Mouse (Mus musculus) gonadal fat pad, adult 2 months (tissue): ENCODE results near the gene Cit. TPM values are rescaled to one million over a fixed set of nuclear protein-coding genes. Genes with fewer than 3 reads are reported as not detected.

ENCODE experiments used
- DNase-seq: peaks from one replicate; pipeline ENCODE4 v3.0.0-alpha.2; 2012; ENCODE audit warnings: low read depth
- polyA plus RNA-seq: library from polyadenylated mRNA; depleted of rRNA; stranded (reverse); fragments of >200 nt; gene quantifications from 2 replicates; pipeline ENCODE4 v1.2.3, GENCODE M21; 2012

Gene Cit
- polyA plus RNA-seq, 1 experiment, result 2.9 TPM

DNA sequence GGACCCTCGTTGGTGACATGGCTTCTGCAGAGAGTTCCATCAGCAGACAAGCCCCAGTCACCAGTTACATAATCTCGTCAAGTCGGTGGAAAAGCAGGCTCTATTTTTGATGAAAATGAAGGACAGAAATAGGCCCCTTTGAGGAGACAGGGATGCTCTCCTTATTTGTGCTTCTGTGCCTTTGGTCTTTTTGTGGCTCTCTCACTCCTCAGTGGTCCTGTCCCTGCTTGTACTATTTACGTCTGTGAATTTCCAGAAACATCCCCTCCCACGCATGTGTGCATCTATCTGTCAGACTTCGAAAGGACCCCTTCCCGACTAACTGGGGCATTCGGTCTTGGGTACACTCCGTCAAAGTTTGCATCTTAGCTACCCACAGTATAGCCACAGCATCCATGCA lies 116.7 kb downstream of the Cit start:
- DNase-seq, result no peak

DNA sequence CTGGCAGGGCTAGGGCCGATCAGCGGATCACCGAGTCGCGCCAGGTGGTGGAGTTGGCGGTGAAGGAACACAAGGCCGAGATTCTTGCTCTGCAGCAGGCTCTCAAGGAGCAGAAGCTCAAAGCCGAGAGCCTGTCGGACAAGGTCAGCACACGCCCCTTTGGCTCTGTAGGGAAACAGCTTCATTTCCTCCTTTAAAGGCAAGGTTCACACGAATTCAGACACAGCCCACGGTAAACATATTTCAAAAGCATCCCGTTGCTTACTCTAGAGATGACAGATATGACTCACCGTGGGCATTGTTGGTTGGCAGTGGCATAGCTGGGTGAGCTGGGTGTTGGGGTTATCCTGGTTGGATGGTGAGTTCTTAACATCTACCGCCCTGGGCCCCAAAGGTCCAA lies 126.2 kb downstream of the Cit start:
- DNase-seq, result peak; percentile 28

DNA sequence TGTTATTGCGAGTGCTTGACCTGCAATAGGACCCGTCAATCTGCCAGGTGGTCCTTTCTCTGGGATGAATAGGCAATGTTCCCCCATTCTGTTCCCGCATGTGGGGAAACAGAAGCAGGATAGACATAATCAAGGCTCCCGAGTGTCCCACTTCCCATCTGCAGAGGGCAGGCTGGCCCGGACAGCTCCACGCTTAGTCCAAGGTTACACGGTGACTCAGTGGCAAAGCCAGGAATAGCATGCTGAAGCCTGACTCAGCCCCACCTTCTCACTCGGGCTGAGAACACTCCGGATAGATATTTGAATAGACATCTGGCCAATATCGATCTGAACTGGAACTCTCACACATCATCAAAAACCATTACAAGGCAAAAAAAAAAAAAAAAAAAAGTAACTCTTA lies 130.6 kb downstream of the Cit start:
- no peak for DNase-seq

DNA sequence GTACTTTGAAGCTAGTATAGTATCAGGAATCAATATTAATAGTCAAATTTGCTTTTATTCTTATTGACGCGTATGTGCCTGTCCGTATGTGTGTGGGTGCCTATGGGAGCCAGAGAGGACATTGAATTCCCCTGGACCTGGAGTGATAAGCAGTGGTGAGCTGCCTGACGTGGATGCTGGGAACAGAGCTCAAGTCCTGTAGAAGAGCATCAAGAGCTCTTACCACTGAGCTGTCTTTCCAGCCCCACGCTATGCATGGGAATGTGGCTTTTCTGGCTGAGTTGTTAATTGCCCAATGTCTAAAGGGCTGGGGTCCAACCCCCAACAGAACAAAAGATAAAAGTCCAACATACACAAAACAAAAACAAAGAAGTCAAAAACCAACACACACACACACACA lies 131.4 kb downstream of the Cit start:
- no peak for DNase-seq

DNA sequence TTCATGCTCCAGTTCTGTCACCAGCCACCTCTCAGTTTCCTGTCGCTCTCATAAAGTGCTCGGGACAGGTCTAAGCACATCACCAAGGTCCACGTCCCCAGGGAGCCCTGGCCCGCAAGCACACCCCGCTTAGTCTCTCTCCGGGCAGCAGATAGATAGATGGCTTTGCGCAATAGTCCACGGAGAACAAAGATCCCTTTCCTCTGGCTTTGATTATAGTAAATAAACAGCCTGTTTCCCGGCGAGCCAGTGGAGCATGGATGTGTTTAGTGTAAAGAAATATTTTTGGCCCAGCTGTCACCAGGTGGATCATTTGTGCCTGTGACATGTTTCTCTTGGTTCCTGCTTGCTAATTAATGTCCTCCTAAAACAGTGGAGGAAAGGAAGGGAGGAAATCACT lies 132.2 kb downstream of the Cit start:
- no peak for DNase-seq

GRCm38 (mm10) chr5:115977757-115978156 lies 132.7 kb downstream of the Cit start:
- DNase-seq, result no peak

DNA sequence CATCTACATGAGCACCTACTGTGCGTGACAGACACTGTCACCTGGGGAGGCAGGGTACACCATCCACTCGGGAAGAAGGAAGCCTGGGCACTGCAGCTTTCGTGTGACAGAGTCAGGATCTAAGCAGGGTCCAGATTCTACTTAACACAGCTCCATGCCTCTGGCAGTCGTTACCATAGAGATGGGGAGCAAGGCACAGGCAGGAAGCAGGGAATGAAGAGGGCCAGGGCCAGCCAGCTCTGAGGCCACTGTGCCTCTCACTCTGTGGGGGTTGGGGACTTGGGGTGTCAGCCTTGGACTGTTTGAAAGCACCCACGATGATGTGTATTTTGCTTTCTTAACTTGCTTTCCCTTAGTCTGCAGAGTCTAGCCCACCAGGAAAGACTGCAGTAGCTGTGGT lies 133.2 kb downstream of the Cit start:
- no peak for DNase-seq

- no peak for DNase-seq
Measured at GRCm38 (mm10) chr5:115979134-115979696, 134.1 kb downstream of the Cit start.

- DNase-seq, result no peak
Measured at GRCm38 (mm10) chr5:115980537-115980936, 135.5 kb downstream of the Cit start.

GRCm38 (mm10) chr5:115982671-115983373 lies 137.7 kb downstream of the Cit start:
- DNase-seq, result no peak

DNA sequence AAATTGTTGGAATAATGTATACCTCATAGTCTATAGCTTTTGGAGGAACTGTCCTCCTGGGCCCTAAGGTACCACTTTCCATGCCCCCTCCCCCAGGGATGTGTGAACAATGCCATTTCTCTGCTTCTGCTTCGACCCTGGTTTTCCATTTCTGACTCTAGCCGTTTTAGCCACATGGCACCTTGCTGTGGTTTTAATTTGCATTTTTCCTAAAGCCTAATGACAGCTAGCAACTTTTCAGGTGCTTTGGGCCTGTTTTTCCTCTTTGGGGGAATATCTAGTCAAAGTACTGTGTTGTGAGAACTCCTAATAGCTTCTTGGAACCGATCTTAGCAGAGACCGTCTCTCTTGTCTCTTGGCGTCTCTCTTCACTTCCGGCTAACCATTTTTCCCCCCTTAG lies 139.3 kb downstream of the Cit start:
- DNase-seq, result no peak

DNA sequence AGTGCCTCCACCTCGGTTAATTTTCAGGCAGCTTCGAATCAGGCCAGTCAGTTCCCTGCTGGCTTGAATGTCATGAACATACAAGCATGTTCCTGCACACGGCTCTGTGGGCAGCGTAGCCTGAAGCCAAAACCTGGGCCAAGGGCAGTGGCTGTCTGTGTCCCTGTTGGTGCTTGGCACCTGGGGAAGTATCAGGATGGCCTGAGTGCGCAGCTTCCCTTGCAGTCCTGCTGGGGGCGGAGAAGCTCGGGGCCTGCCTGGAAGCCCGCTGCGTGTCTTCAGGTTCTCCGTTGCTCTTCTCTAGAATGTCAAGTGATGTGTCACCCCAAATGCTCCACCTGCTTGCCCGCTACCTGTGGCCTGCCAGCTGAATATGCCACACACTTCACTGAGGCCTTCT lies 140.0 kb downstream of the Cit start:
- no peak for DNase-seq

GRCm38 (mm10) chr5:115987284-115987683 lies 142.2 kb downstream of the Cit start:
- DNase-seq, result no peak

DNA sequence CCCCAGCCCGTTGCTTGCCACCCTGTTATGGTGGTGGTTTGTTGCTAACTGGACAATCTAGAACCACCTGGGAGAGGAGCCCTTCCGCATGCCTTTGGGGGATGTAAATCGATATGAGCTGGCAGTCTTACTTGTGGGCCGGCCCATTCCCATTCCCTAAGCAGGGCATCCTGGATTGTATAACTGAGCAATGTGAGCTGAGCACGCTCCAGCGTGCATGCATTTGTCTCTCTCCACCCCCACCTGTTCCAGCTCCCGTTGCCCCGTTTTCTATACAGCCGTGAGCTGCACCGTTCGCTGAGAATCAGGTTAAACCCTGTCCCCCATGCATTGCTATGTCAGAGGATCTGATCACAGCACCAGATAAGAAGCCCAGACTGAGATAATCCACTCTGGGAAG lies 146.6 kb downstream of the Cit start:
- no peak for DNase-seq

DNA sequence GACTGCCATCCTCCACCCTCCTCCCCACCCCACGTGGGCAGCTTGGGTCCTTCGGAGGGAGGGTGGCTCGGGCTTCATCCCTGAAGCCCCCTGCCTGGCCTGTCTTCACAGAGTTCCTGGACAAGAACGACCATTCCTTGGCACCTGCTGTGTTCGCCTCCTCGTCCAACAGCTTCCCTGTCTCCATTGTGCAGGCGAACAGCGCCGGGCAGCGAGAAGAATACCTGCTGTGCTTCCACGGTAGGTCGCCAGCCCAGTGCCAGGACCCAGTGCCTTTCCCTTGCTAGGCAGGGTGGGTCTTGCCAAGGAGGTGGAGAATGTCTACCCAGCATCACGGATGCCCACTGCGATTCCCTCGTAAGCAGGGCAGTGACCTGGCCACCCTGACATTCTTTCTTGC lies 149.0 kb downstream of the Cit start:
- DNase-seq, result no peak

DNA sequence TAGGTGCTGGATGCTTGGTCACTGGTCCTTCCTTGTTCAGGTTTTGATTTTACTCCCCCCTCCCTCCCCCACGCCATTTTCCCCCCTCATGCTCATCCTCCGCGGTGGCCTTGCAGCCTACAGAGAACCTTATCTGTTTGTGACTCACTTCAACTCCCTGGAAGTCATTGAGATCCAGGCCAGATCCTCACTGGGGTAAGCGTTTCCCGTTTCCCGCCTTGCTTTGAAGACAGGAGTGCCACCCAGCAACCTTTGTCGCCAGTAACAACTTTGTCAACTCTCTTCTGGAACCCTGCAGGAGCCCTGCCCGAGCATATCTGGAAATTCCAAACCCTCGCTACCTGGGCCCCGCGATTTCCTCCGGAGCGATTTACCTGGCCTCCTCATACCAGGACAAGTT lies 152.3 kb downstream of the Cit start:
- DNase-seq, result no peak

GRCm38 (mm10) chr5:116003154-116003553 lies 158.1 kb downstream of the Cit start:
- DNase-seq, result no peak

DNA sequence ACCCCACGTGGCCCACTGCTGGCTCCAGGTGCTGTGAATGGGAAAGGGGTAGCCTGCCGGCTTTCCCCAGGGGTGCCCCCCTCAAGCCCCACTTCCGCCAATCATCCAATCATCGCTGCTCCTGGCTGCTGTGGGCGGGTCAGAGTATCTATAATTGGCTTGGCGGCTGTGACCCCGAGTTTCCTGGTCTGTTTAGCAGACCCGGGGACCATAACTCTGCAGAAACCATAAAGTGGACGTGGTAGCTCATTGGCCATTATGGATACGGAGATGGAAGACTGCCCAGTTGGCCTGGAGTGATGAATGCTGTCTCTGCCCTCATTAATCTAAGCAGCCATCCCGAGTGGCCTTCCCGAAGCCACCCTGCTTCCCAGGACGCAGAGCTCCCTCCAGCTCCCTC lies 158.7 kb downstream of the Cit start:
- DNase-seq, result no peak

DNA sequence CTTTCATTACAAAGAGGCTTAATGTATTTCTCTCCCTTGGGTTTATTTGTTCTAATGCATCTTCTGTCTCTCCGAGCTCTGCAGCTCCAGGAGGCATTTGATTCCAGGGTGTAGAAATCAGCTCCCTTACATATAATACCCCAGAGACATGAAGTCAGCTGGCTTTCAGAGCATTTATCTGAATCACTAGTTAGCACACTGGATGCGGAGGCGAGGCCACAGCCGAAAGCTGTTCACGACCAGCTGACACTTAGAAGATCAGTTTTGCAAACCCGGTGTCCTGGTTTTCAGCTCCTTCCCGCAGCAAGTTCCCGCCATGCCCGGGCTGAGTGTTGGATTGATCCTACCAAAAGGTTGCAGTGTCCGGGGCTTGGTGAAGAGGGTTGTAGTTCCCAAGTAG lies 159.2 kb downstream of the Cit start:
- no peak for DNase-seq

DNA sequence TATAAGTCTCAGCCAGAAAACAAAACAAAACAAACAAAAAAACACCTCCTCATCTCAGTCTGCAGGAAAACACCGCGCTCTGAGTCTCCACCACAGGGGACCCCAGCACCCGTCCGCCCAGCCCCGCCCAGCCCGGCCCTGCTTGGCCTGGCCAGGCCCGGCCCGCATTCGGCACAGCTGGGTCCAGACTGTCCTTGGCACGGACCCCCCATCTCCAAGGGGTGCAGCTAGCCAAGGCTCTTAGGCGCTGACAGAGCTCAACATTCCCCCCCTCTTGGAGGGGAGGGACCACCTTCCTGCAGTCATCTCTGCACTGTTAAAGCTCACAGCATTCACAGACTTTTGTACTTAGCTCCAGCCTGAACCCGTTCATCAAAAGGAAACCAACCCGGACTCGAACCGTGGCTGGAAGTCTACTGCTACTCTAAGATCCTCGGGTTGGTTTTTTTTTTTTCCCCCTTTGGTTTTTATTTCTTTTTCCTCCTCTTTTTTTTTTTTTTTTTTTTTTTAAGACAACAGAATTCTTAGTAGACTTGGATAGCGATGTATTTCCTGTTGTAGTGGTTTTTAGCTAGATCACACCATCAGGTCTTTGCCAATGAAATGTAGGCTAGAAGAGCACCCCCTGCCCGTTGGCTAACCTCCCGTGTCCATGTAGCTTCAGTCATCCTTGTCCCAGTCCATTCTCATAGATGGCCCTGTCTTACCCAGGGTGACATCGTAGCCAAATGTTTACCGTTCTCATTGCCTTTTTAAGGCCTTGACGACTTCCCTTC lies 161.4 kb downstream of the Cit start:
- DNase-seq, result no peak

DNA sequence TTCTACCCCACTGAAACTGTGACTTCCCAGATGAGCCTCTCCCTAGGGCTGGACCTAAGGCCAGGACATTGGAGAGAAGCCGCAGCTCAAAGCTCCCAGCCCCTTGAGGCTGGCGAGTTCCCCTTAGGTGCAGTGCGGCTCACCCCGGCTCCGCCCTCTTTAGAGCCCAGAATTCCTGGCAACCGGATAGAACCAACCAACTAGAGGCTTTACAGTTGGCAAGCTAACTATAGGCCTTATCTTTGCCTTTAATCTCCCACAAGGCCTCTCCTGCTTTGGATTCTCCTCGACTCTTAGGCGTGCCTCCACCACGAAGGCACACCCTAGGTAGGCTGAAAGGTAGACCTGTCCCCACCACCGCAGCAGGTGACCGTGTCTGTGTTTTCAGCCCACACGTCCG lies 162.6 kb downstream of the Cit start:
- no peak for DNase-seq

GRCm38 (mm10) chr5:116009091-116009851 lies 164.2 kb downstream of the Cit start:
- DNase-seq, result no peak
